Mouse (Mus musculus): ENCODE results near the gene Vps37d.
A peak's percentile ranks its signal among the peaks of the same experiment; 100 is the strongest.

The Vps37d gene

DNA sequence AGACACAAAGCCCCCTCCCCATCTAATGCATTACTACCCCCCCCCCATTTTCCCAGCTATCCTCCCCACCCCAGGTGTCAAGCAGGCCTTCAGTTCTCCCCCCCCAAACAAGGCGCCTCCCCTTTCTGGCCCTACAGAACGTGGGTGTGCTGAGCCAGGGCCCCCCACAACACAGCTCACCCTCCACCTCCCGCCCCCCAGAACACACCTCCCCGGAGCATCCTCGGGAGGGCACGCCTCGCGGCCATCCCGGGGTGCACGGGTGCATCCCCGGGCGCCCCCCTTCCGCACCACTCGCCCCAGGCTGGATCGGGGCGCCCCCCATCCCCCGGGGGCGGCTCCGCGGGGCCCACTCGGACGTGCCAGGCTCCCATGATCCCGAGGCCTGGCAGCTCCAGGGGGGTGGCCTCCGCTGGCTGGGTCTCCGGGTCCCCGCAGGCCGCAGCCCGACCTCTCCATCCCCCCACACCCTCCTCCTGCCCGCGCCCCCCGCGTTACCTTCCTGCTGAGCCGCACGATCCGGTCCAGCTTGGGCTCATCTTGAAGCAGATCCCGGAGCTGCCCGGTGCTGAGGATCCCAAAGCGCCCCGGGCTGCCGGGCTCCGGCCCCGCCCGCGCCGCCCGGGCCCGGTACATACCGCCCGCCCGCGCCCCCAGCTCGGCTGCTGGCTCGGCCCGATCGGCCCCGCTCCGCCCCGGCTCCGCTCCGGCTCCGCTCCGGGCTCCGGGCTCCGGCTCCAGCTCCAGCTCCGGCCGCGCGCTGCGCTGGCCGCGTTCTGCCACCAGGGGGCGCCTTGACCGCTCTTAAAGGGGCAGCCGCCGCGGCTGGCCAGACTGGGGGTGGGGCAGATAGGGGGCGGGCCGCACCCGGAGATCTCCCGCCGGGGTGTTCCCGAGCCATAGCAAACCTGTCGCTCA lies at the start of gene Vps37d:
Gene Vps37d, minus strand, starts transcription at position 703 of the 918 bp plus-strand sequence.
- DNase-seq, result peak; percentile 61 to 68

DNA sequence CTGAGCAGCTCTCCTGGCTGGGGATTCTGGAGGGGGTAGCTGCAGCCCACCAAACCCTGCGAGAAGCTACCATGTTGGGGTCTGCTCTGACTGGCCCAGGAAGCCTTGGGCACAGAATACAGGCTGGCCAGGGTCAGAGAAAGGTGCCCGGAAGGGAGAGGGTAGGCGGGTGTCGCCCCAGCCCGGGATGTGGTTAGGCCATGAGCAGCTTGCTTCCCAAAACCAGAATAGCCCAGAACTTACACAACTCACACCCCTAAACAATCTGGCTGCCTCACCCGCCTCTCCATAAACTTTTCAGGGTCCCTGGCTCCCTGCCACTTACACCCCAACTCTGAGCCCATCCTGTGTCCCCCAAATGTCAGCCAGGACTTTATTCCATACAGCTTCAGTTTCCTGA lies 49.6 kb upstream of the Vps37d start:
- no peak for DNase-seq

DNA sequence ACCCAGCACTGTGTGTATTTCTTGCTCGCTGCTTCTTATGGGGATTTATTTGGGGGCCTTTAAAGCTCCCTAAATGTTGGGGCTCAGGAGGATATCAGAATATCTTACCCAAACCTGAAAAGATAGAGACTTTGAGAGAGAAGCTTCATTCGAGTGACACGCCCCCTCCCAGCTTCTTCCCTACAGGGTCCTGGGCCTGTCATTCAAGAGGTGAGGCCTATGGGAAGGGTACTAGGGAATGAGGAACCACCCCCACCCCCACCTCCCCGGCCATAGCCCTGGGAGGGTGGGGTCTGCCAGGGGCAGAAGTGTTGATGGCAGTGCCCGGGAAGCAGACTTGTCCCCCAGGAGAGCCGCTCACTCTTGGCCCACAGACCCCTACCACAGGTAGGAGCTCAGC lies 48.1 kb upstream of the Vps37d start:
- no peak for DNase-seq

DNA sequence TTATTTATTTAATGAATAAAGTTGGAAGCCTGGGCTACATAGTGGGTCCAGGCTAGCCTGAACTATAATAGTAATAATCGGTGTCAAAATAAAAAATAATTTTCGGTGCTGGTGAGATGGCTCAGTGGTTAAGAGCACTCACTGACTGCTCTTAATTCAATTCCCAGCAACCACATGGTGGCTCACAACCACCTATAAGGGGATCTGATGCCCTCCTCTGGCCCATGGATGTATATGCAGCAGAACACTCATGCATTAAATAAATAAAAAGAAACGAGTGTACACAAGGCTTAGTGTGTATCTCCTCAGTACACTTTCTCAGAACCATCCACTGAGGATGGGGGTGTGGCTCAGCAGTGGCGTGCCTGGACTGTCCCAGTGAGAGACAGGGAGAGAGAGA lies 42.7 kb upstream of the Vps37d start:
- no peak for DNase-seq

DNA sequence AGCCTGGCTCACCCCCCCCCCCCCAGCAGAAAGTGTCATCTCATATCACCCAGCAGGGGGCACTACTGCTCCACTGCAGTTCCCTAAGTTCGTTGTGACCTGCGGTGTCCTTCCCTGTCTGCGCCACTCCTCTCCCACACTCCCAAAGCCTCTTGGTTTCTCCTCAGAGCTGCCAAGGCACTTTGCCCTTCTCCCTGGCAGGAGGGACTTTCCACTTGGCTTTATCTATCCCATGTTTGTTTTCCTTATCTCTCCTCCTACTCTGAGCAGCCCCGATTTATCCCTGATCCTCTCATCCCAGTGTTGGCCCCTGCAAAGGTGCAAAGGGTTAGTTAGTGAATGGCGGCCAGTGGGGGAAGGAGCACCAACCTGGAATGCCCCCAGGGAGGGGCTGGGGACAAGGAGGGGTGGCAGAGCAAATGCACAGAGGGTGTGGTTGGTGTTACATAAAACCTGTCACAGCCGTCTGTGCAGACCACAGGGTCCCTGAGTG lies 40.6 kb upstream of the Vps37d start:
- DNase-seq, result peak in 1 of 2 experiments; percentile 31

DNA sequence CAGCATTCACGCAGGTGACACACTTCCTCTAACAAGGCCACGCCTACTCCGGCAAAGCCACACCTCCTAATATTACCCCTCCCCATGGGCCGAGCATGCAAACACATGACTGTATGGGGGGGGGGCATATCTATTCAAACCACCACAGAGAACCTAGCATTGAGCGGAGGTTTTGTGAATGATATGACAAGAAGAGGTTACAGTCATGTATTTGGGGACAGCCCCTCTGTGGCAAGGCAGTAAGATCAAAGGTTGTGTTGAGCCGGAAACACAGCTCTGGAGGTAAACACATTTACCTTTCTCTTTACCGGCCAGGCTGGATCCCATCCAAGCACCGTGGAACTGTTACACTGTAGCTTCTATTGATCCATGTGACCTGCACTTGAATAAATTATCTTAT lies 37.2 kb upstream of the Vps37d start:
- DNase-seq, result no peak

DNA sequence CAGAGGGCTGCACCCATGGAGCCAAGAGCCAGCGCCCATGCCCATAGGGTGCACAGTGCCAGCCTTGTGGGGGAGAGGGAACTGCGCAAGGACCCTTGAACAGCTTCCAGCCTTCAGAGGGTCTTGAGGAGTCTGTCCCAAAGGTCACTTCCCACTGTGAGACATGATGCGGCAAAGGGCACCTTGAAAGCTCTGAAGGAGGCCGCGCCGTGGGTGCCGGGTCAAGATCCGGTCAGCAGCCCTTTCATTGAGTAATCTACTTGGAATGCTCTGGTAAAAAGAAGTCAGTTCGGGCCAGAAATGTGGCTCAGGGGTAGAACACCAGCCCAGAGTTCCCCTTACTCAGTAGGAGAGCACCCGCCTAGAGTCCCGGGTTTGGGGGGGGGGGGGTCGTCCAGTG lies 35.7 kb upstream of the Vps37d start:
- DNase-seq, result no peak

DNA sequence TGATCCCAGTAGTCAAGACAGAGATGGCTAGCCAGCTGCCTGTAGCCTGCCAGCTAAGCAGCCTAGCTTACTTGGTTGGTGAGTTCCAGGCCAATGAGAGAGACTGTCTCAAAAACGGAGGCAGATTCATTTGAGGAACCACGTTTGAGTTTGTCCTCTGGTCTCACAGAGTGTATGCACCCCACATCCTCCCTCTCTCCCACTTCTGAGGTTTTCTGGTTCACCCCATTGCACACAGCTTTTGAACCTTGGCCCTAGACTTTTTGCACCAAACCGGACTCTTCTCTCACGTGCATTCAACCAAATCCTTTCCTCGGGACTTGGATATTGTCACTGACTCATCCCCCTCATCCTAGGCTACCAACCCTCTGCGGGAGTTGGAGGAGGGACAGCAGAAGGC lies 31.9 kb upstream of the Vps37d start:
- DNase-seq, result no peak

DNA sequence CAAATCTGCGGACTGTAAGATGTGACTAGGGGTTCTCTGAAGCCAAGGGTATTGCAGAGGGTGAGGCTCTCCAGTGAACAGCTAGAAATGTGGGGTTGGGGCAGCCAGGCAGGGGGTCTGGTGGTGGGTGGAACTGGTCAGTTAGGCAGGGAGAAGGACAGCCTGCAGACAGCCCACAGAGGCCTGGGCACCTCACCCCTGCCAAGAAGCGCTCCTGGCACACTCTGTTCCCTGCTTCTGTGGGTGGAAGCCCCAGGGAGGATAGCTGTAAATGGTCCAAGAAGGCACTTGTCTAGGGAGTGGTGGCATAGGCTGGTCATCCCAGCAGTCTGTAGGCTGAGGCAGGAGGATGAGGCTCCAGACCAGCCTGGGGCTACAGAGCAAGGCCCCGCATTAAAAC lies 31.4 kb upstream of the Vps37d start:
- no peak for DNase-seq

DNA sequence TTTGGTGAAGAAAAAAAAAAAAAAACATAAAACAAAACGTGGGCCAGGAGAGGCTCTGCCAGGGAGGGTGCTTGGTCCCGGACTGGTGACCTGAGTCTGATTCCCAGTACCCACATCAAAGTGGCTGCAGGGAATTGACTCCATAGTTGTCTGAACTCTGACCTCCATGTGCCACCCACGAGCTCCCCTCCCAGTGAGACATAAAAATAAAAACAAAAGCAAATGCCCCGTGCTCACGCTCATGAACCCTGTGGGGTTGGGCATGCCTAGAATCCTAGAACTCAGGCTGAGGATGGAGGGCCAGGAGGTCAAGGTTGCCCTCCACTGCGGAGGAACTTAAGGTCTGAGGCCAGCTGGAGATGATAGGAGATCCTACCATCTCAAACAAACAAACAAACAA lies 31.0 kb upstream of the Vps37d start:
- DNase-seq, result no peak

DNA sequence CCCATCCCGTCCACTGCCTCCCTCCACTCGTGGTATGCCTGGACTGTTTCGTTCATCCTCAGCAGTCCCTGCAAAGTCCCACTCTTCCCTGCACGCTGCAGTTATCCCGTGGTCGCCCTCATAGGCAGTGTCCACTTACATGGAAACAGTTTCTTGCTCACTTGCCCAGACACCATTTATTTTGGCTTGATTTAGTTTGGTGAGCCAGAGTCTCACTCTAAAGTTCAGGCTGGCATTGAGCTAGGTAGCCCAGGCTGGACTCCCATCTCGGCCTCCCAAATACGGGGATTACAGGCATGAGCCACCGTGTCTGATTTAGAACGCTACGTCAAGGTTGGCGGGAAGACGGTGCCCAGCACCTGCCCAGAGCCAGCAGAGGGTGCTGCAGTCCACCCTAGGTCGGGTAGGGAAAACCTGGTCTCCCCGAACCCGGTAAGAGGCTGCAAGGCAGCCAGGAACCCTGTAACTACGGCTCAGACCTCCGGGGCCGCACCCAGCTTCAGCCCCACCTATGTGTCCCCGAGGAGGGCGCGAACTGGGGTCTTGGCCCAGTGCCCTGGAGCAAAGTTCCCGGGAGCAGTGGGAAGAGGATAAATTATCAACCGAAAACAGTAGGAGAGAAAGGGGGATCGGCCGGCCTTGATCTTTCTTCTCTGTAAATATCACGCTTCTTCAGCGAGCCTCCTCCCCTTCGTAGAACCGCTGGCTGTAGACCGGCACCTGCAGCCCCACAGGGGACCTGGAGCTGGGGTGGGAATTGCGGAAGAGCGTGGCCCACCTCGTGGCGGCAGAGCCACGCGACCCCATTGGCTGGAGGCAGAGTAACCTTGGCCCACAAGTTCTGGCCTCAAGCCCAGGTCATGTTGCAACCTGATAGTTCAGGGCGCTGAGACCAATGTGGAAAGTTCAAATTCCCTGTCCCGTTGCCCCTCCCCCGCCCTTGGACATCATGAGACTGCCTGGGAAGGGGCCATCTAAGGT lies 29.7 kb upstream of the Vps37d start:
- DNase-seq, result no peak

DNA sequence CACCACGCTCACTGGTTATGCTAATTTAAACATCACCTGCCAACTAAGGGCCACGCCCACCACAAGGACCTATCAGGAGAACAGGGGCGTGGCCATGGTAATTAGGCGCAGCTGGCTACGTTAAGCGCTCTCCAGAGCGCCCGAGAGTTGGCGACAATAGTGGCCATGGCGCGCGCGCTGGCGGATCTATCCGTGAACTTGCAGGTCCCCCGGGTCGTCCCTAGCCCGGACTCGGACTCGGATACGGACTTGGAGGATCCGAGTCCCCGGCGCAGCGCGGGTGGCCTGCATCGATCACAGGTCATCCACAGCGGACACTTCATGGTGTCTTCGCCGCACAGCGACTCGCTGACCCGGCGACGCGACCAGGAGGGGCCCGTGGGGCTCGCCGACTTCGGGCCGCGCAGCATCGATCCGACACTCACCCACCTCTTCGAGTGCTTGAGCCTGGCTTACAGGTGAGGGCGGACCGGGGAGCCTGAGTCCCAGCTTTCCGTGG lies 28.7 kb upstream of the Vps37d start:
- DNase-seq, result peak; percentile 36 to 53

DNA sequence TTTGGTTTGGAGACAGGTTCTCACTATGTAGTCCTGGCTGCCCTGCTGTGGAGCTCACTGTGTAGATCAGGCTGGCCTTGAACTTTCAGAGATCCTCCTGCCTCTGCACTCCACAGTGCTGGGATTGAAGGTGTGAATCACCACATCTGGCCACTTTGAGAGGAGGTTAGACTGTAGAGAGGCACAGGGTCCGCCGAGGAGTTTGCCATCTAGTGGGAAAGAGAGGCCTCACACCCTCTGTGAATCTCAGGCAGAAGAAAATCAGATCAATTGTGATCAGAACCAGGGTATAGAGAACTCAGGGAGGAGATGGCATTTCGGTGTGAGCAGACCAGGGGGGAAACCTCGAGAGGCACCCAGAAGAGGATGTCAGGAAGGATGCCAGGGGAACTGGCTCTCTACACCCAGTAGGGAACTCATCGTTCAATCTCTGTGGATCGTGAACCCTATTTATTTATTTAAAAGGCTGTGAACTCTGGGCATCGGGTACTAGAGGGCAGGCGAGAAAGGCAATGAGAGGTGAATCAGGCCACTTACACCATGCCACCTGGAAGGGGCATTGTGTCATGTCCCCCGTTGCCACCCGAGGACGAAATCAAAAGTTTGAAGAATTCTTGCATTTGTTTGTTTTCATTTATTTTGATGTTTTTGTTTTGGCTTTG lies 26.1 kb upstream of the Vps37d start:
- no peak for DNase-seq

DNA sequence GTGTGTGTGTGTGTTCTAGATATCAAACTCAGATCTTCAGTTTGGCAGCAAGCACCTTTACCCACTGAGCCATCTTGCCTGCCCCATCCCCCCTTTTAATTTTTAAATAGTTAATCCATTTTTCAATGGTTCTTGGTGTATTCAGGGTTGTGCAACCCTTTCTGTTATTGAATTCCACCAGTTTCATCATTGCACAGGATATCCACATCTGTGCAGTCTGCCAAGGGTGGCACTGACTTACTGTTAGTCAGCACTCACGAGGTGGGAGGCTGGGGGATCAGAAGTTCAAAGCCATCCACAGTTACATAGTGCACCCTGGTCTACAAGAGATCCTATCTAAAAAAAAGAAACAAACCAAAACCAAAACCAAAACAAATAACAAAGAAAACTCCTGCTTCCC lies 22.9 kb upstream of the Vps37d start:
- no peak for DNase-seq

DNA sequence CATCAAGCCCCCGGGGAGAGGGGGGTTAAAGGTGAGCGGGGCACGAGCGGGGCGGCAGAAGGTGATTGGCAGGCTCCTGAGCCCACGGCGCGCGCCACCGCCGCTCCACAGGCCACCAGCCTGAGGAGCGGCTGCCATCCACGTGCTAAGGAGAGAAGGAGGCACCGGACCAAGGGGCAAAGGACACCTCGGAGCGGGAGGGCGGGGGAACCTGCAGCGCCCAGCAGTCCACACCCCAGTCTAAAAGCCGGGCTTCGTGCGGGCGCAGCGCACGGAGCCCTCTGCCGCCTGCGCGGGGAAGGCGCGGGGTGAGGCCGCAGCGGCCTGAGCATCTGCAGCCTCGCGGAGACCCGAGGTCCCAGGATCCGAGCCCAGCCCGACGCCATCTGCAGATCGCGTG lies 11.6 kb upstream of the Vps37d start, which contains the start of gene Mlxipl:
Gene Mlxipl, plus strand, starts transcription at position 238 of the 400 bp plus-strand sequence.
- DNase-seq, result no peak

DNA sequence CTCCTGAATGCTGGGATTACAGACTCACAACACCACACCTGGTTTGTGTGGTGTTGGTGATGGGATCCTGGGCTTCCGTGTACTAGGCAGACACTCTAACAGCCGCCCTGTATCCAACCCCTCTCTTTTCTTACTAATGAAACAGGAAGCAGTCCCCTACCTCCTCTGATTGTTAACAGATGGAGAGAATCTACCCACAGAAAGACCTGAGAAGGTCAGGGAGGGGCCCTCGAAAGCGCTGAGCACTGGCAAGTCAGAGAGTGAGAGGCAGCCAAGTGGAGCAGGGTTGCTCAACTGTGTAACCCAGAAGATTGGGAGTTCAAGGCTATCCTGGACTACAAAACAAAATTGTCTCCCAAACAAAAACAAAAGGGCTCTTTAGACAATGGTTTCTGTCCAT lies 8.8 kb upstream of the Vps37d start:
- DNase-seq, result no peak

DNA sequence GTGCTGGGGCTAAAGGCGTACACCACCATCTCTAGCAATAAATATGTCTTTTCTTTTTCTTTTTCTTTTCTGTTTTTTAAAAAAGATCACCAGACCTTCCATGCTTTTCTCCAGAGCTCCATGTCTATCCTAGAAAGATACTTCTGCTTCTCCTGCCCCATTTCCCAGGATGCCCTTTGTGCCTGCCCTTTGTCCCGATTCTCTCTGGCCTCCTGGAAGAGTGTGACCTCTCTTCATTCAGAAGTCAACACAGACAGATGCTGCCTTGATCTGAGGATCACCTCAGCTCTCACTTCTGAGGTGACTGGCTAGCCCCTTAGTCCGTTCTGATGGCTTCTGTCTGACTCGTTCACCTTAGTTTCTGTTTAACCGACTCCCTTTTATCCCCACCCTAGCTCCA lies 2.5 kb upstream of the Vps37d start:
- DNase-seq, result no peak

DNA sequence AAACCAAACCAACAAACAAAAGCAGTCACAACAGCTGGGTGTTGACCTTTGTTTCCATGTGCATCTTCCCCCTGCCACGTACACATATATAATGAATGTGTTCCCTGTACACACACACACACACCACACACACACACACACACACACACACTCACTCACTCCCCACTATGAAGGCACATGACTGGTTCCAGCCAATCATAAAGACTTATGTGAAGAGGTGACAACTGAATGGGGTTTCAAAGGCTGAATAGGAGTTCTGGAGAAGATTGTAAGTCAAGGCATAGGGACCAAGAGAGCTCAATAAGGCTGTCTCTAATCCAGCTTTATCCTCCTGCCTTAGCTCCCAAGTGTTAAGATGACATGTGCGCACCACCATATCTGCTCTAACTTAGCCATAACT lies 1.5 kb upstream of the Vps37d start:
- no peak for DNase-seq

DNA sequence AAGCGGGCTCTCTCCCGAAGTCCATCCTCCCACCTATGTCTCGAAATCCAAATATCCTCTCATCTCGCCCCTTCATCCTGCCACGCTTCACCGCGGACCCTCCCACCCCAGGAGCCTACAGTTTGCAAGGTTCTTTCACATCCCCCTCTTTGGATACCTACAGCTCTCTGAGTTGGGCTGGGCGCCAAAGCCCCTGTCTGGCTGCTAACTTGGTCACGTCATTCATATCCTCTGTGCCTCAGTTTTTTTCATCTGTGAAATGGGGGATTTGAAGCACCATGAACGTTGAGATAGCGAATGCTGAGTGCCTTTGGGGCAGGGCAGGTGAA lies 380 bp upstream of the Vps37d start:
- DNase-seq, result no peak

DNA sequence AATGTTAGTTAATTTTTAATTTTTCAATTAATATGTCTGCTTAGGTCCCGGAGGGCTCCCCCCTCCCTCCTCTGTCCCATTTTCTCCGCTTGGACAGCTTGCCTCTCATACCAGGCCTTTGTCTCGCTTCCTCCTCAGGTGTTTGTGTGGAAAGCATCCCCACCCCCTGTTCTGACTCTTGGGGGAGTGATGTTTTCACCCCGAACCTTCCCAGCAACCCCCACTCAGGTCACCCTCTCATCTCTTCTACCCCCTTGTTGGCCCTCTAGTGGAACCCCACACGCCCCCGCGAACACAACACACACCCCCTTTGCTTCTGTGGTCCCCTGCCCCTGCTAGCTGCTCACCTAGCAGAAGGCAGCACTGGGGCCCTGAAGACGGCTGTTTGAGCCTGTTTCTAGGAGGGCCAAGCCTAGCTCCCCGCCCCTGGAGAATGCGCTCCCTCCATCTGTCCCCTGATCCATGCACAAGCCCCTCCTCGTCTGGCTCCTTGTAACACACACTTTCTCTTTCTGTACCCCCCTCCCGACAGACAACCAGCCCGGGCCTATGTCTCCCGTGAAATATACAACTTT lies 1.0 kb downstream of the Vps37d start:
- DNase-seq, result no peak

DNA sequence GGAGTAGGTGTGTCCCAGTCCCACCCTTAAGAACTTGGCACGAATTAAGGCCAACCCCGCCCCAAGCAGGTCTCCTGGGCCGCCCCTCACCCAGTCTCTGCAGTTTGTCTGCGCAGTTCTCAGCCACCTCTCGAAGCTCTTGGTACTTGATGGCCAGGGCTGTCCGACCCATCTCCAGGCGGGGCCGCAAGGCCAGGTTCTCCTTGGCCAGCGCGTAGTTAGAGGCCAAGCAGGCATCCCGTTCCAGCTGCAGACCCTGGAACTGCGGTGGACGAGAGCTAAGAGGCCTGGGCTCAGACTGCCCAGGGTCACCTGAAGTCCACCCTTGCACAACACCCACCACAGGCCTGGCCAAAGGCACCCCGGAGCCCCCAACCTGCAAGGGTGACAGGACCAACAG lies 1.7 kb downstream of the Vps37d start:
- no peak for DNase-seq

DNA sequence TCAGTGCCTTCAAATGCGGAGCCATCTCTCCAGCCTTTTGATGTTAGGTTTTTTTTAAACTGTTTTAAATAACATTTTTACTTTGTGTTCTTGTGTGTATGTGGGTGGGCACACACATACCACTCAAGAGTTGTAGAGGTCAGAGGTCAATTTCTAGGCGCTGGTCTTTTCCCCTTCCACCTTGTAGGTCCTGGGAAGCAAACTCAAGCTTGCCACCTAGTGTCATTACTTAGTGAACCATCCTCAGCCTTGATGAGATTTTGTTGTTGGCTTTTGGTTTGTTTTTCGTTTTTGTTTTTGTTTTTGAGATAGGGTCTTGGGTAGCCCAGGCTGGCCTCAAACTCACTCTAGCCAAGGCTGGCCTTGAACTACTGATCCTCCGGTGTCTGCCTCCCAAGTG lies 2.4 kb downstream of the Vps37d start:
- DNase-seq, result no peak

Measured in thymus, adult 18-20 months (tissue).